Mouse (Mus musculus) kidney, postnatal 10 days (tissue): ENCODE measurements at regions not wholly inside any gene's neighbourhood (a gene's known extent, or its start where the extent isn't known, plus 50 kb on each side); places are given as distances from the start of the nearest gene placed in this dataset.

Experiments used
- DNase-seq: peaks from one replicate; pipeline ENCODE4 v3.0.0; 2021; ENCODE audit warnings: mixed read lengths

- DNase-seq = no peak
Observed at GRCm38 (mm10) chr1:9434952-9435664, 1978.8 kb upstream of the A830018L16Rik start.

DNA sequence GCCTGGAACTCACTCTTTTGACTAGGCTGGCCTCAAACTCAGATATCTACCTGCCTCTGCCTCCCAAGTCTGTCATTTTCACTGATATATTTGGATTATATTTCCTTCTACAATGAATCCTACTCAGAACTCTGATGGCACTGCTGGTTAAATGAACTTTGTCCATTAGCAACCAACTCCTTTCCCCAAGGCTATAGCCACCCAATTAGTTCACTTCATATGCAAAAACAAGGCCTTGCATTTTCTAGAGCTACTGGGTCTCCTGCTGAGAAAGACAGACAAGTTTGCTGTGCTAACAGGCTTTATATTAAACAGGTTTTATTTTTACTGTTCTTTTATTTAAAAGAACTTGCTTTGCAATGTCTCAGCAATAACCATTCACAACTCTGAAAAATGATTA is 1971.0 kb upstream of the A830018L16Rik start:
- DNase-seq = no peak

- DNase-seq = peak; percentile 16
Observed at GRCm38 (mm10) chr1:9469512-9469911, 1944.4 kb upstream of the A830018L16Rik start.

DNA sequence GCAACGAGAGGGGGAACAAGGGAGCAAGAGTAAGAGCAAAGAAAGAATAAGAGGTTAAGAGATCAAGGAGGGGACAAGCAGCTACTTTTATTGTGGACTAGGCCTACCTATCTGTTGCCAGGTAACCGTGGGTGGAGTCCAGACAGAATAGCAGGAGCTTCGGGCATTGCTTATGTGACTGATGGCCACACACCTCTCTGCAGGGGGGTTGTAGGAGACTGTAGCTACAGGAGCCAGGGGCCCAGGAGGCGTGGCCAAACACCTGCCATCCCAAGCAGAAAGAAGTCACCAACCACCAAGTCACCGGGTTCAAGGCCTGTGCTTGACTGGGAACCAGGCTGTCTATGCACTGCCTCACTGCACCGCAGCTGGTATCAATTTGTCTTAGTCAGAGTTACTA is 1943.9 kb upstream of the A830018L16Rik start:
- DNase-seq = no peak
